Mouse (Mus musculus) hindbrain, embryonic 16.5 days (tissue): ENCODE measurements around the gene Znrf3. TPM values are rescaled to one million over a fixed set of nuclear protein-coding genes. Genes with fewer than 3 reads are reported as not detected.
A peak's percentile ranks its signal among the peaks of the same experiment; 100 is the strongest.
"Not testable (repeated sequence)": the region's sequence is repeated elsewhere in the genome, so short reads cannot be mapped to it uniquely, and the experiment has no call there.

Experiments
- ATAC-seq: fragments of 200-750 bp; cut with Nextera tagmentation; 2 replicates; pipeline ENCODE4 v1.8.0; 2017; ENCODE audit warnings: moderate TSS enrichment, moderate library complexity
- H3K27ac ChIP-seq: fragments of 300-500 bp; sonication (generic); 2 replicates; pipeline ENCODE4 v1.5.1; 2014; ENCODE audit warnings: low read depth, mild to moderate bottlenecking, control low read depth, low read length, moderate library complexity
- H3K27me3 ChIP-seq: fragments of 300-500 bp; sonication (generic); replicated peaks from 2 replicates; pipeline ENCODE4 v1.6.1; 2014; ENCODE audit warnings: low read length; ENCODE audit not compliant: control insufficient read depth, insufficient read depth
- H3K36me3 ChIP-seq: fragments of 300-500 bp; sonication (generic); 2 replicates; pipeline ENCODE4 v1.6.1; 2014; ENCODE audit warnings: mild to moderate bottlenecking, low read length, moderate library complexity, mixed read lengths; ENCODE audit not compliant: control insufficient read depth, insufficient read depth
- H3K4me1 ChIP-seq: fragments of 300-500 bp; sonication (generic); 2 replicates; pipeline ENCODE4 v1.6.1; 2014; ENCODE audit warnings: low read depth, low read length; ENCODE audit not compliant: control insufficient read depth, insufficient read depth
- H3K4me2 ChIP-seq: fragments of 300-500 bp; sonication (generic); 2 replicates; pipeline ENCODE4 v1.6.1; 2014; ENCODE audit warnings: mild to moderate bottlenecking, low read length, control low read depth, moderate library complexity
- H3K4me3 ChIP-seq: fragments of 300-500 bp; sonication (generic); 2 replicates; pipeline ENCODE4 v1.5.1; 2014; ENCODE audit warnings: mild to moderate bottlenecking, low read length, control low read depth, moderate library complexity
- H3K9ac ChIP-seq: fragments of 300-500 bp; sonication (generic); 2 replicates; pipeline ENCODE4 v1.6.1; 2014; ENCODE audit warnings: low read depth, mild to moderate bottlenecking, control low read depth, low read length, moderate library complexity
- H3K9me3 ChIP-seq: fragments of 300-500 bp; sonication (generic); 2 replicates; pipeline ENCODE4 v1.6.1; 2014; ENCODE audit warnings: mild to moderate bottlenecking, low read length, moderate library complexity; ENCODE audit not compliant: control insufficient read depth
- WGBS: fragments of 180-500 bp; shearing (Covaris S2); extraction: QIAGEN DNeasy Blood & Tissue Kit; methylation state at CpG from one replicate; pipeline ENCODE4 v1.1.7; 2014; 5-methylcytosine and 5-hydroxymethylcytosine counted together
- polyA plus RNA-seq: library from polyadenylated mRNA; unstranded; fragments of >200 nt; fragmentation: Nextera tagmentation; extraction: Ambion mirVana; gene quantifications from 2 replicates; pipeline ENCODE4 v1.2.1, GENCODE M21; 2015

Gene Znrf3
- polyA plus RNA-seq = 7.4 and 8.1 TPM in 2 replicates

GRCm38 (mm10) chr11:5444599-5445451 lies at the start of gene Znrf3:
TSS of gene Znrf3 (minus strand) at chr11:5444847.
- peaks cover 16% of the 10 kb centered on the region for H3K4me1 ChIP-seq
- H3K27me3 ChIP-seq = no peaks in the 10 kb centered on the region
- under 1% methylated on average over 43 of the region's 106 CpGs for WGBS
- no peaks in the 10 kb centered on the region for H3K36me3 ChIP-seq
- ATAC-seq = peak; percentile 93
- H3K27ac ChIP-seq = peak within 1 kb of the TSS; percentile 77
- peak within 1 kb of the TSS; percentile 83 for H3K9ac ChIP-seq
- H3K9me3 ChIP-seq = no peaks in the 10 kb centered on the region
- peak within 1 kb of the TSS; percentile 94 for H3K4me2 ChIP-seq
- H3K4me3 ChIP-seq = peak within 1 kb of the TSS; percentile 91

- 45% methylated on average over 2 of the region's 2 CpGs for WGBS
- Histone ChIP-seq H3K9ac (no peak overlapping the region), H3K27me3 (no peaks in the 10 kb centered on the region), H3K4me3 (no peak overlapping the region), H3K4me2 (no peak overlapping the region), H3K27ac (no peak overlapping the region), H3K4me1 (no peaks in the 10 kb centered on the region), H3K9me3 (no peaks in the 10 kb centered on the region), H3K36me3 (no peaks in the 10 kb centered on the region)
- ATAC-seq = no peak
Observed at GRCm38 (mm10) chr11:5493869-5494268, 49.2 kb upstream of the Znrf3 start.

- 79% methylated on average over 7 of the region's 7 CpGs for WGBS
- Histone ChIP-seq H3K9me3 (no peaks in the 10 kb centered on the region), H3K4me1 (no peaks in the 10 kb centered on the region), H3K4me3 (no peak overlapping the region), H3K36me3 (no peaks in the 10 kb centered on the region), H3K27ac (no peak overlapping the region), H3K27me3 (no peaks in the 10 kb centered on the region), H3K4me2 (no peak overlapping the region), H3K9ac (no peak overlapping the region)
- no peak for ATAC-seq
Observed at GRCm38 (mm10) chr11:5491912-5492311, 47.3 kb upstream of the Znrf3 start.

GRCm38 (mm10) chr11:5490989-5491656 lies 46.5 kb upstream of the Znrf3 start:
- no peaks in the 10 kb centered on the region for H3K36me3 ChIP-seq
- no peak overlapping the region for H3K9ac ChIP-seq
- no peak overlapping the region for H3K4me2 ChIP-seq
- 80% methylated on average over 10 of the region's 10 CpGs for WGBS
- no peaks in the 10 kb centered on the region for H3K4me1 ChIP-seq
- no peaks in the 10 kb centered on the region for H3K9me3 ChIP-seq
- no peak overlapping the region for H3K27ac ChIP-seq
- ATAC-seq = no peak
- no peak overlapping the region for H3K4me3 ChIP-seq
- no peaks in the 10 kb centered on the region for H3K27me3 ChIP-seq

GRCm38 (mm10) chr11:5489433-5489832 lies 44.8 kb upstream of the Znrf3 start:
- H3K27ac ChIP-seq, H3K36me3 ChIP-seq, H3K4me1 ChIP-seq, H3K9me3 ChIP-seq, H3K27me3 ChIP-seq, H3K4me2 ChIP-seq, H3K4me3 ChIP-seq, H3K9ac ChIP-seq, ATAC-seq: not testable (repeated sequence)
- 90% methylated on average over 10 of the region's 10 CpGs for WGBS

GRCm38 (mm10) chr11:5485193-5486011 lies 40.8 kb upstream of the Znrf3 start:
- H3K4me2 ChIP-seq = peak overlapping the region; percentile 76
- H3K27me3 ChIP-seq = no peaks in the 10 kb centered on the region
- 17% methylated on average over 15 of the region's 15 CpGs for WGBS
- peak overlapping the region; percentile 33 for H3K4me3 ChIP-seq
- peak; percentile 82 for ATAC-seq
- no peaks in the 10 kb centered on the region; the same call in 1 of the 2 replicates for H3K4me1 ChIP-seq
- H3K9me3 ChIP-seq = no peaks in the 10 kb centered on the region
- H3K27ac ChIP-seq = no peak overlapping the region; the same call in 1 of the 2 replicates
- H3K9ac ChIP-seq = peak overlapping the region; percentile 36
- H3K36me3 ChIP-seq = no peaks in the 10 kb centered on the region

GRCm38 (mm10) chr11:5482581-5482980 lies 37.9 kb upstream of the Znrf3 start:
- ATAC-seq = no peak
- 87% methylated on average over 13 of the region's 13 CpGs for WGBS

GRCm38 (mm10) chr11:5478831-5479230 lies 34.2 kb upstream of the Znrf3 start:
- no peak for ATAC-seq
- H3K9me3 ChIP-seq = no peaks in the 10 kb centered on the region
- 89% methylated on average over 3 of the region's 3 CpGs for WGBS

More at GRCm38 (mm10) chr11:5482581-5482980, 37.9 kb upstream of the Znrf3 start:
- H3K4me1 ChIP-seq = no peaks in the 10 kb centered on the region; the same call in 1 of the 2 replicates
- H3K9ac ChIP-seq = no peak overlapping the region
- H3K4me2 ChIP-seq = no peak overlapping the region
- no peaks in the 10 kb centered on the region for H3K9me3 ChIP-seq
- no peaks in the 10 kb centered on the region for H3K36me3 ChIP-seq
- no peaks in the 10 kb centered on the region for H3K27me3 ChIP-seq
- H3K4me3 ChIP-seq = no peak overlapping the region
- no peak overlapping the region for H3K27ac ChIP-seq

More at GRCm38 (mm10) chr11:5478831-5479230, 34.2 kb upstream of the Znrf3 start:
- Histone ChIP-seq H3K4me3 (no peak overlapping the region), H3K4me1 (no peaks in the 10 kb centered on the region), H3K27ac (no peak overlapping the region), H3K27me3 (no peaks in the 10 kb centered on the region), H3K9ac (no peak overlapping the region), H3K36me3 (no peaks in the 10 kb centered on the region), H3K4me2 (no peak overlapping the region)
